Mouse (Mus musculus) midbrain, embryonic 13.5 days (tissue): ENCODE data around the gene Lce1a1. TPM values are rescaled to one million over a fixed set of nuclear protein-coding genes. Genes with fewer than 3 reads are reported as not detected.
"Not testable (repeated sequence)": the region's sequence is repeated elsewhere in the genome, so short reads cannot be mapped to it uniquely, and the experiment has no call there.

ENCODE experiments used
- ATAC-seq: fragments of 200-750 bp; cut with Nextera tagmentation; 2 replicates; pipeline ENCODE4 v1.8.0; 2017; ENCODE audit warnings: mild to moderate bottlenecking, moderate TSS enrichment, moderate library complexity
- H3K27ac ChIP-seq: fragments of 300-500 bp; sonication (generic); 2 replicates; pipeline ENCODE4 v1.5.1; 2015; ENCODE audit warnings: inconsistent platforms, mild to moderate bottlenecking, moderate library complexity
- H3K27me3 ChIP-seq: fragments of 300-500 bp; sonication (generic); 2 replicates; pipeline ENCODE4 v1.6.1; 2015; ENCODE audit warnings: mild to moderate bottlenecking, inconsistent platforms
- H3K36me3 ChIP-seq: fragments of 300-500 bp; sonication (generic); 2 replicates; pipeline ENCODE4 v1.6.1; 2015; ENCODE audit warnings: mild to moderate bottlenecking, inconsistent platforms
- H3K4me1 ChIP-seq: fragments of 300-500 bp; sonication (generic); replicated peaks from 2 replicates; pipeline ENCODE4 v1.6.1; 2015; ENCODE audit warnings: inconsistent platforms
- H3K4me2 ChIP-seq: fragments of 300-500 bp; sonication (generic); replicated peaks from 2 replicates; pipeline ENCODE4 v1.6.1; 2015; ENCODE audit warnings: moderate library complexity, mild to moderate bottlenecking, inconsistent platforms
- H3K4me3 ChIP-seq: fragments of 300-500 bp; sonication (generic); replicated peaks from 2 replicates; pipeline ENCODE4 v1.5.1; 2015; ENCODE audit warnings: mild to moderate bottlenecking, inconsistent platforms
- H3K9ac ChIP-seq: fragments of 300-500 bp; sonication (generic); replicated peaks from 2 replicates; pipeline ENCODE4 v1.6.1; 2015; ENCODE audit warnings: mild to moderate bottlenecking, inconsistent platforms
- H3K9me3 ChIP-seq: fragments of 300-500 bp; sonication (generic); 2 replicates; pipeline ENCODE4 v1.6.1; 2016; ENCODE audit warnings: mild to moderate bottlenecking, inconsistent platforms
- WGBS: fragments of 180-500 bp; shearing (Covaris S2); methylation state at CpG from one replicate; pipeline ENCODE4 v1.1.7; 2015; 5-methylcytosine and 5-hydroxymethylcytosine counted together
- polyA plus RNA-seq: library from polyadenylated mRNA; unstranded; fragments of >200 nt; fragmentation: Nextera tagmentation; extraction: Ambion mirVana; gene quantifications from 2 replicates; pipeline ENCODE4 v1.2.1, GENCODE M21; 2015

The Lce1a1 gene
- polyA plus RNA-seq, result not detected in 2 replicates

DNA sequence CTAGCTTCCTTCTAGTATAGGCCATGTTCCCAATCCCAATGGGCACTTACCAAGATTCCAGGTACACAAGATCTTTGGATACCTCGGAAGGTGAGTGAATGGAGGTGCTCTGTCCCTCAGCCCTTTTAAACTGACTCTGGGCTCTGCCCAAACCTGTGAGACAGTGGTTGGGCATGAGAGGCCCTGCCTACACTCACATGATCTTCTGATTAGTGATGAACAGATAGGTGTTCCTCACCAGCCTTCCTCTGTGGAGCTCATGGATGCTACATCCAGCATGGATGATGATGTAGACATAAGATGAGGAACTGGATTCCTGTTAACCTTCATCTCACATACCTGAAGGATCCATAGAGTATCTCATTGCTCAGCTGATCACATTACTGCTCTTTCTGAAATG lies at the start of gene Lce1a1:
Gene Lce1a1 (minus strand): TSS at position 101 of the 400 bp plus-strand sequence.
- no peak within 1 kb of the TSS for H3K9ac ChIP-seq
- 92% methylated on average over 1 of the region's 1 CpGs for WGBS
- no peaks in the 10 kb centered on the region for H3K4me1 ChIP-seq
- H3K36me3 ChIP-seq, result no peaks in the 10 kb centered on the region
- ATAC-seq, result no peak
- H3K27me3 ChIP-seq, result no peaks in the 10 kb centered on the region
- H3K4me3 ChIP-seq, result no peak within 1 kb of the TSS
- H3K4me2 ChIP-seq, result no peak within 1 kb of the TSS
- no peaks in the 10 kb centered on the region for H3K9me3 ChIP-seq
- H3K27ac ChIP-seq, result no peak within 1 kb of the TSS

DNA sequence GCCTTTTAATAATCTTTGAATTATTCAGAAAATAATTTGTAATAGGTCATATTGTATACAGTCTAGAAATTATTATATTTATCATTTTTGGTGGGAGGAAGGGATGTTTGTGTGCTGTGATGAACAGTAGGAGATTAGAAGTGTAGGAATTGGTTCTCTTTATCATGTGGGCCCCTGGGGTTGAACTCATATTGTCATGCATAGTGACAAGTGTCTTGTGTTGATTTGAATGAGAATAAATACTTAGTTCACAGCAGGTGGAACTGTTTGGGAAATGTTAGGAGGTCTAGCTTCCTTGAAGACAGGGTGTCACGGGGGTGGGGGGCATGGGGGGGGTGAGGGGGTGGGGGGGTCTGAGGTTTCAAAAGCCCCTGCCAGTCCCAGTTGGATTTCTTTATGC lies 46.5 kb upstream of the Lce1a1 start:
- Histone ChIP-seq H3K4me2 (no peak overlapping the region), H3K4me1 (no peaks in the 10 kb centered on the region), H3K9me3 (no peaks in the 10 kb centered on the region), H3K27me3 (no peaks in the 10 kb centered on the region), H3K4me3 (no peak overlapping the region), H3K27ac (no peak overlapping the region), H3K9ac (no peak overlapping the region), H3K36me3 (no peaks in the 10 kb centered on the region)
- 13% methylated on average over 1 of the region's 1 CpGs for WGBS
- no peak for ATAC-seq

GRCm38 (mm10) chr3:92691688-92692087 lies 43.6 kb upstream of the Lce1a1 start:
- no peak for ATAC-seq
- Histone ChIP-seq H3K4me3 (no peak overlapping the region), H3K9ac (no peak overlapping the region), H3K4me1 (no peaks in the 10 kb centered on the region), H3K9me3 (no peaks in the 10 kb centered on the region), H3K4me2 (no peak overlapping the region), H3K27me3 (no peaks in the 10 kb centered on the region), H3K27ac (no peak overlapping the region), H3K36me3 (no peaks in the 10 kb centered on the region)

GRCm38 (mm10) chr3:92689154-92689553 lies 41.0 kb upstream of the Lce1a1 start:
- 89% methylated on average over 16 of the region's 16 CpGs for WGBS
- ATAC-seq, H3K4me3 ChIP-seq, H3K27me3 ChIP-seq, H3K9ac ChIP-seq, H3K27ac ChIP-seq, H3K9me3 ChIP-seq, H3K4me1 ChIP-seq, H3K4me2 ChIP-seq, H3K36me3 ChIP-seq: not testable (repeated sequence)

- Histone ChIP-seq H3K36me3 (no peaks in the 10 kb centered on the region), H3K4me3 (no peak within 1 kb of the TSS), H3K9ac (no peak within 1 kb of the TSS), H3K4me1 (no peaks in the 10 kb centered on the region), H3K4me2 (no peak within 1 kb of the TSS), H3K9me3 (no peaks in the 10 kb centered on the region), H3K27me3 (no peaks in the 10 kb centered on the region), H3K27ac (no peak within 1 kb of the TSS)
- WGBS, result 79% methylated on average over 2 of the region's 2 CpGs
- no peak for ATAC-seq
Measured at GRCm38 (mm10) chr3:92687110-92687509, 39.0 kb upstream of the Lce1a1 start, which contains the start of gene Lce1d. TSS of gene Lce1d (minus strand) at chr3:92687210.

DNA sequence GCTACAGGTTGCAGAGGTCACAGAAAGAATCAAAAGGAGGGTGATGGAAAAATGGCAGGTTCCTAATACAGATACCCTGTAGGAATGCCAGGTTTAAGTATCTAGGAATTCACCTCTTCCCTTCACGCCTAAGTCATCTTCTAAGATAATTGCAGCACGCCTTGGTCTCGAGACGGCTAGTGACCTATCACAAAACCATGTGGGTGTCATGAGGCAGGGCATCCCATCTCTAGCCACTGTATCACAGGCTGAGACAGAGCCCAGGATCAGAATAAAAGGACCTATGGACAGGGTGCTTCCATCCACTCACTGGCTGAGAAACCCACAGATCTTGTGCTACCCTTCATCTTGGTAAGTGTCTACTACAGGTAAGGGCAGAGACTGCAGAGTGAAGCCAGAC lies 30.8 kb upstream of the Lce1a1 start, which contains the start of gene Lce1c:
Gene Lce1c (plus strand): TSS at position 301 of the 400 bp plus-strand sequence.
- Histone ChIP-seq H3K9me3 (no peaks in the 10 kb centered on the region), H3K36me3 (no peaks in the 10 kb centered on the region), H3K4me3 (no peak within 1 kb of the TSS), H3K4me1 (no peaks in the 10 kb centered on the region), H3K9ac (no peak within 1 kb of the TSS), H3K4me2 (no peak within 1 kb of the TSS), H3K27ac (no peak within 1 kb of the TSS), H3K27me3 (no peaks in the 10 kb centered on the region)
- WGBS, result 95% methylated on average over 4 of the region's 4 CpGs
- no peak for ATAC-seq

DNA sequence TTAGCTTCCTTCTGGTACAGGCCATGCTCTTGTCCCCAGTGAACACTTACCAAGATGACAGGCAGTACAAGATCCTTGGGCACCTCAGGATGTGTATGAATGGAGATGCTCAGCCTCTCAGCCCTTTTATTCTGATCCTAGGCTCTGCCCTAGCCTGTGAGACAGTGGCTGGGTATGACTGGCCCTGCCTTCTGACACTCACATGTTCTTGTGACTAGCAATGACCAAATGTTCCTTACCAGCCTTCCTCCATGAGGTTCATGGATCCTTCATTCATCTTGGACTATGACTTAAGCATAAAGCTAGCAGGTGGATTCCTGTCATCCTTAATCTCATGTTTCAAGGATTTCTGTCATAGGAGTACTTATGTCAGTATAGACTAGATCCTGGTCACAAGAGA lies 22.1 kb upstream of the Lce1a1 start, which contains the start of gene Lce1a2:
Gene Lce1a2 (minus strand): TSS at position 101 of the 400 bp plus-strand sequence.
- ATAC-seq, result no peak
- H3K4me3 ChIP-seq, result no peak within 1 kb of the TSS
- H3K4me2 ChIP-seq, result no peak within 1 kb of the TSS
- H3K4me1 ChIP-seq, result no peaks in the 10 kb centered on the region
- no peaks in the 10 kb centered on the region for H3K36me3 ChIP-seq
- no peaks in the 10 kb centered on the region for H3K27me3 ChIP-seq
- no peak within 1 kb of the TSS for H3K9ac ChIP-seq
- H3K27ac ChIP-seq, result no peak within 1 kb of the TSS
- no peaks in the 10 kb centered on the region for H3K9me3 ChIP-seq

DNA sequence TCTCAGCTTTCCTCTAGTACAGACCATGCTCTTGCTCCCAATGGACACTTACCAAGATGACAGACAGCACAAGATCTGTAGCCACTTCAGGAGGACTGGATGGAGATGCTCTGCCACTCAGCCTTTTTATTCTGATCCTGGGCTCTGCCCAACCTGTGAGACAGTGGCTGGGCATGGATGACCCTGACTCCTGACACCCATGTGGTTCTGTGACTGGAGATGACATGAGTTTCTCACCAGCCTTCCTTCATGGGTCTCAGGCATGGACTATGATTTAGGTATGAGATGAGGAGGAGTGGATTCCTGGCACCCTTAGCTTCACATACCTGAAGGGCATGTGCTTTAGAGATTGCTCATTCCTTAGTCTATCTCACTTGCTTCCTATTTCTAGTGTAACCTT lies 8.7 kb upstream of the Lce1a1 start, which contains the start of gene Lce1b:
Gene Lce1b (minus strand): TSS at position 101 of the 400 bp plus-strand sequence.
- H3K27me3 ChIP-seq, result no peaks in the 10 kb centered on the region
- H3K36me3 ChIP-seq, result no peaks in the 10 kb centered on the region
- no peaks in the 10 kb centered on the region for H3K9me3 ChIP-seq
- H3K9ac ChIP-seq, result no peak within 1 kb of the TSS
- H3K27ac ChIP-seq, result no peak within 1 kb of the TSS
- no peak within 1 kb of the TSS for H3K4me2 ChIP-seq
- H3K4me1 ChIP-seq, result no peaks in the 10 kb centered on the region
- no peak within 1 kb of the TSS for H3K4me3 ChIP-seq
- ATAC-seq, result no peak

DNA sequence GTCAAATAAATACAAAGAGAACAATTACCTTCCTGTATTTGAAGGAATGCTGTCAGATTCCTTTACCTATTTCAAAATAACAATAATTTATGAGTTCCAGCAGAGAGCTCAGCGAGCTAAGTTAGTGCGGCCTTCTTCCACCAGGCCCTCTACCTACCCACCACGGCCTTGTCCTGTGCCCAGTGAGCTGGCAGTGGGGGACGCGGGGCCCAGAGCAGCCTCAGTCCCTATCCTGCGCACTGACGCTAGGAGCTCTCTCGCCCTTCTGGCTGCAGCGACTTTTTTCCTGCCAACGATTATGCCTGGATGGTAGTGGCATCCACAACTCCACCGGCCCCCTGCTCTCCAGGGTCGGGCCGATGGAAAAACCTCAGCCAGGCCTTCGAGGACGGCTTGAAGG lies 8.3 kb downstream of the Lce1a1 start:
- 93% methylated on average over 15 of the region's 15 CpGs for WGBS
- no peak overlapping the region for H3K9ac ChIP-seq
- no peaks in the 10 kb centered on the region for H3K9me3 ChIP-seq
- no peaks in the 10 kb centered on the region for H3K4me1 ChIP-seq
- H3K36me3 ChIP-seq, result no peaks in the 10 kb centered on the region
- no peak overlapping the region for H3K4me2 ChIP-seq
- H3K4me3 ChIP-seq, result no peak overlapping the region
- no peak overlapping the region for H3K27ac ChIP-seq
- no peak for ATAC-seq
- no peaks in the 10 kb centered on the region for H3K27me3 ChIP-seq

- ATAC-seq, result no peak
- no peak overlapping the region for H3K4me2 ChIP-seq
- no peaks in the 10 kb centered on the region for H3K9me3 ChIP-seq
- 82% methylated on average over 3 of the region's 3 CpGs for WGBS
- no peaks in the 10 kb centered on the region for H3K36me3 ChIP-seq
- no peaks in the 10 kb centered on the region for H3K27me3 ChIP-seq
- H3K27ac ChIP-seq, result no peak overlapping the region
- no peaks in the 10 kb centered on the region for H3K4me1 ChIP-seq
- no peak overlapping the region for H3K9ac ChIP-seq
- H3K4me3 ChIP-seq, result no peak overlapping the region
Measured at GRCm38 (mm10) chr3:92638653-92638991, 9.5 kb downstream of the Lce1a1 start.

DNA sequence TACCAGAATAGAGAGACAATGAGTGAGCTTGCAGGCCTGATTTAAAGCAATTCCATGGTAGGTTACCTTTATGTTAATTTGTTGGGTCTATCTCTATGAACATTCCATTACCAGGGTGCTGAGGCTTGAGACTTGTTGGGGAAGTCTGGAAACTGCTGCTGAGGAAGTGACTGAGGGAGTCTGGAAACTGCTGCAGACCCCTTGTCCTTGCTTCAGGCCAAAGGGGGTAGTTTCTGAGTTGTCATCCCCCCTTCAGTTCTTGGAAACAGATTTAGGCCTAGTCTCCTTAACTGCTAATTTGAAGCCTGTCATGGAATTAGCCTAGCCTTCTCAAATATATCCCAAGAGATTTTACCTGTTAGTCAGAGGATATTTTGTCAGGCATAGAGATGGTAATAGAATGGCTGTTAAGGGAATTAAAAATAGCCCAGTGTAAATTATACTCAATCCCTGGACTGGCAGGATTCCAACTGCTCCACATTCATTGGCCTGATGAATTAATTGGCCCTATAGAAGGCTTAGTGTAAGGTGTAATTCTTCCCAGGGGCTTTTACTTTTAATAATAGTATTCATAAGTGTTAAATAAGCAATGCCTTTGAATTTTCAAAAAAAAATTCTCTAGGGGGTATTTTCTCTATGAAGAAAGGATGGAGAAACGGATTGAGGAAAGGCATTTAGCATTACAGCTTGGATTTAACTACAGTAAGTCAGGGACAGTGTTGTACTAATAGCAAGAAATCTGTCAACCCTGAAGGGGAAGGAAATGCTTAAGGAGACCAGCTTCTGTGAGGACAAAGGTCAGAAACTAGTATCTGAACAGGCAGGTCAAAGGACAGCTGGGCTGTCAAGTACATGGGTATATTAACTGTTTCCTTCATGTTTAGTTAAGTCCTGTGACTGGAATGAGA lies 10.1 kb downstream of the Lce1a1 start:
- peak; percentile 79 for ATAC-seq
- H3K4me1 ChIP-seq, result no peaks in the 10 kb centered on the region
- no peak overlapping the region for H3K27ac ChIP-seq
- 16% methylated on average over 1 of the region's 1 CpGs for WGBS
- no peaks in the 10 kb centered on the region for H3K27me3 ChIP-seq
- no peak overlapping the region for H3K9ac ChIP-seq
- no peak overlapping the region for H3K4me2 ChIP-seq
- H3K9me3 ChIP-seq, result no peaks in the 10 kb centered on the region
- H3K36me3 ChIP-seq, result no peaks in the 10 kb centered on the region
- H3K4me3 ChIP-seq, result no peak overlapping the region

- Histone ChIP-seq H3K9me3 (no peaks in the 10 kb centered on the region), H3K9ac (no peak within 1 kb of the TSS), H3K27ac (no peak within 1 kb of the TSS), H3K36me3 (no peaks in the 10 kb centered on the region), H3K4me3 (no peak within 1 kb of the TSS), H3K4me2 (no peak within 1 kb of the TSS), H3K27me3 (no peaks in the 10 kb centered on the region), H3K4me1 (no peaks in the 10 kb centered on the region)
- WGBS, result 82% methylated on average over 2 of the region's 2 CpGs
- no peak for ATAC-seq
Measured at GRCm38 (mm10) chr3:92621560-92621959, 26.5 kb downstream of the Lce1a1 start, which contains the start of gene Lce6a. TSS of gene Lce6a (minus strand) at chr3:92621660.
